Comparison of ENCODE assay signal across 17 mouse cellular contexts in genomic region chr16:90155080-90155479, GRCm38 (mm10). TPM values are rescaled to one million over a fixed set of nuclear protein-coding genes. Genes with fewer than 3 reads are reported as not detected.
DNase-seq lines count a peak whose midpoint lies in the region; ATAC-seq and TF ChIP-seq lines count a peak whose summit lies in the region.
"Had no signal": no experiment of that assay in that cellular context is flagged by ENCODE, and none has a peak within 500 bp of the region (broad histone marks: within the 10 kb centered on the region; RNA-seq: fewer than 3 reads in every experiment).

No protein-coding gene starts in this region.

- H3K27me3 ChIP-seq in heart, adult 2 months (ENCODE audit: control insufficient read depth, insufficient read depth, low read length): no peaks in the 10 kb centered on the region
- H3K27me3 ChIP-seq: heart, embryonic 15.5 days; hindbrain, embryonic 15.5 days; liver, embryonic 15.5 days; neural tube, embryonic 15.5 days; Patski had no signal

- no peak for DNase-seq in cerebellum, adult 9-10 months
- DNase-seq in heart, adult 2 months: no peak
- DNase-seq in heart, postnatal 36 days: no peak
- DNase-seq in lung, adult 2 months: no peak
- no peak for DNase-seq in lung, postnatal 14 days
- DNase-seq in brain, adult 2 months (ENCODE audit: low read depth, low spot score): peak; percentile 66
- DNase-seq in spleen, postnatal 10 days (ENCODE audit: low spot score in 2 of 2): no peak
- DNase-seq: cerebellum, adult 11-12 months; kidney, adult 2 months; kidney, postnatal 4 days; thymus, postnatal 36 days had no signal

- peak; percentile 36; the same call in 1 of the 2 replicates for ATAC-seq in cerebellum, adult (ENCODE audit: insufficient number of reproducible peaks, low FRiP score, low TSS enrichment)
- ATAC-seq: Patski had no signal

- no peak overlapping the region for H3K4me3 ChIP-seq in heart, adult 2 months
- no peak overlapping the region for H3K4me3 ChIP-seq in lung, adult 2 months (replicated peaks; ENCODE audit: extremely low read depth, low read depth, low read length)
- H3K4me3 ChIP-seq: heart, embryonic 15.5 days; hindbrain, embryonic 15.5 days; liver, embryonic 15.5 days; neural tube, embryonic 15.5 days had no signal

- H3K9ac ChIP-seq in heart, adult 2 months (ENCODE audit: low read depth, low read length): no peak overlapping the region
- H3K9ac ChIP-seq: heart, embryonic 15.5 days; hindbrain, embryonic 15.5 days; liver, embryonic 15.5 days; neural tube, embryonic 15.5 days had no signal

- no peak for TF ChIP-seq POLR2A in heart, adult 2 months (IDR thresholded peaks at IDR 0.05; ENCODE audit: insufficient read depth, low read depth, low read length)
- no peak for TF ChIP-seq POLR2A in lung, adult 2 months (IDR thresholded peaks at IDR 0.05; ENCODE audit: borderline replicate concordance, extremely low read depth, low read depth, low read length)

- H3K27ac ChIP-seq in heart, adult 2 months: no peak overlapping the region
- H3K27ac ChIP-seq: heart, embryonic 15.5 days; hindbrain, embryonic 15.5 days; liver, embryonic 15.5 days; neural tube, embryonic 15.5 days had no signal

- no peaks in the 10 kb centered on the region for H3K4me1 ChIP-seq in heart, adult 2 months (ENCODE audit: control insufficient read depth, insufficient read depth, low read length)
- no peaks in the 10 kb centered on the region; the same call in 1 of the 2 replicates for H3K4me1 ChIP-seq in lung, adult 2 months (ENCODE audit: control insufficient read depth, insufficient read depth, low read length)
- H3K4me1 ChIP-seq: liver, embryonic 15.5 days; neural tube, embryonic 15.5 days had no signal

- TF ChIP-seq CTCF in heart, adult 2 months (IDR thresholded peaks at IDR 0.05): peak; percentile 27; the same call in 1 of the 2 replicates
- TF ChIP-seq CTCF in lung, adult 2 months (IDR thresholded peaks at IDR 0.05; ENCODE audit: insufficient read depth, low read length): peak; percentile 24; the same call in 1 of the 2 replicates

- intact Hi-C loops in heart, adult 2 months (cut with DNase I): no loop called here
- intact Hi-C loops in heart, postnatal 36 days (cut with DNase I): no loop called here

- no peaks in the 10 kb centered on the region for H3K79me2 ChIP-seq in heart, adult 2 months (replicated peaks; ENCODE audit: control insufficient read depth, insufficient read depth, low read length)

- TF ChIP-seq EP300 in heart, adult 2 months (IDR thresholded peaks at IDR 0.05; ENCODE audit: insufficient read depth, low read depth, low read length): no peak

- no peaks in the 10 kb centered on the region for H3K36me3 ChIP-seq in heart, adult 2 months (ENCODE audit: control insufficient read depth, insufficient read depth, low read length)
- H3K36me3 ChIP-seq: heart, embryonic 15.5 days; hindbrain, embryonic 15.5 days; liver, embryonic 15.5 days; neural tube, embryonic 15.5 days had no signal

- 47% methylated on average over 7 of the region's 7 CpGs for WGBS in heart, adult 2 months
- 35% methylated on average over 7 of the region's 7 CpGs for WGBS in lung, adult 2 months

RNA-seq across cellular contexts. Expression of gene Tiam1, which starts 11.5 kb away (rescaled TPM):
- total RNA-seq in heart, adult 2 months (2021): 1 to 10 TPM; 4.4 to 7.9 TPM
- 2.3 and 2.5 TPM in 2 replicates for polyA plus RNA-seq in heart, adult 2 months (2012; rRNA removed)
- 1 to 10 TPM; 4.8 to 6.1 TPM for total RNA-seq in heart, postnatal 36 days (2021)
- 7.1 and 14.6 TPM in 2 replicates for polyA plus RNA-seq in lung, adult 2 months (2012; rRNA removed)
